Mouse (Mus musculus) bone marrow, adult 2 months (tissue): Measurements from ENCODE around the gene Clcc1. TPM values are rescaled to one million over a fixed set of nuclear protein-coding genes. Genes with fewer than 3 reads are reported as not detected.

ENCODE experiments used
- H3K27ac ChIP-seq: fragments of 200-500 bp; 2 replicates; pipeline ENCODE4 v1.5.1; 2012; ENCODE audit warnings: low read depth, mild to moderate bottlenecking, control low read depth, inconsistent platforms, low read length; ENCODE audit not compliant: control insufficient read depth, poor library complexity, insufficient read depth
- H3K4me1 ChIP-seq: fragments of 200-500 bp; 2 replicates; pipeline ENCODE4 v1.6.1; 2011; ENCODE audit warnings: low read length; ENCODE audit not compliant: control insufficient read depth, insufficient read depth
- H3K4me3 ChIP-seq: fragments of 200-500 bp; replicated peaks from 2 replicates; pipeline ENCODE3; 2011; ENCODE audit warnings: mild to moderate bottlenecking, low read depth, low read length, control low read depth; ENCODE audit not compliant: control insufficient read depth
- CTCF ChIP-seq: fragments of 200-500 bp; IDR thresholded peaks from 2 replicates; pipeline ENCODE4 v1.5.1; 2011; ENCODE audit warnings: low read length, control low read depth; ENCODE audit not compliant: control insufficient read depth, insufficient read depth
- POLR2A ChIP-seq: fragments of 200-500 bp; IDR thresholded peaks from 2 replicates; pipeline ENCODE4 v1.6.1; 2011; ENCODE audit warnings: low read depth, mild to moderate bottlenecking, control low read depth, low read length, borderline replicate concordance; ENCODE audit not compliant: control insufficient read depth
- WGBS: fragments of 180-500 bp; shearing (Covaris S2); methylation state at CpG from one replicate; pipeline ENCODE4 v1.1.7; 2018; 5-methylcytosine and 5-hydroxymethylcytosine counted together
- polyA plus RNA-seq: library from polyadenylated mRNA; stranded (reverse); fragments of >200 nt; gene quantifications from 2 replicates; pipeline ENCODE4 v1.2.4, GENCODE M21; 2011; ENCODE audit warnings: low replicate concordance; ENCODE audit not compliant: missing spikeins, insufficient read depth, insufficient read length

The Clcc1 gene
- polyA plus RNA-seq, 1 experiment: 14.3 TPM

- H3K4me3 ChIP-seq: no peak overlapping the region
- H3K4me1 ChIP-seq: peaks cover 2% of the 10 kb centered on the region; the same call in 1 of the 2 replicates
- TF ChIP-seq CTCF: no peak
- no peak overlapping the region for H3K27ac ChIP-seq
- 82% methylated on average over 4 of the region's 4 CpGs for whole genome bisulfite sequencing
Measured at GRCm38 (mm10) chr3:108714837-108715236, 61.1 kb downstream of the Clcc1 start.

- Histone ChIP-seq H3K27ac (peak overlapping the region; percentile 48; the same call in 1 of the 2 replicates), H3K4me1 (peaks cover 2% of the 10 kb centered on the region; the same call in 1 of the 2 replicates), H3K4me3 (no peak overlapping the region)
- no peak for TF ChIP-seq POLR2A
- no peak for TF ChIP-seq CTCF
- 21% methylated on average over 3 of the region's 3 CpGs for WGBS
Measured at GRCm38 (mm10) chr3:108717896-108718502, 64.3 kb downstream of the Clcc1 start.

- no peak overlapping the region for H3K27ac ChIP-seq
- H3K4me1 ChIP-seq: peaks cover 2% of the 10 kb centered on the region; the same call in 1 of the 2 replicates
- no peak for TF ChIP-seq POLR2A
- no peak for TF ChIP-seq CTCF
- WGBS: 39% methylated on average over 2 of the region's 2 CpGs
- no peak overlapping the region for H3K4me3 ChIP-seq
Measured at GRCm38 (mm10) chr3:108719357-108719756, 65.6 kb downstream of the Clcc1 start.

- Histone ChIP-seq H3K27ac (no peak overlapping the region), H3K4me3 (no peak overlapping the region), H3K4me1 (peaks cover 2% of the 10 kb centered on the region; the same call in 1 of the 2 replicates)
- TF ChIP-seq POLR2A: no peak
- TF ChIP-seq CTCF: no peak
- 57% methylated on average over 3 of the region's 3 CpGs for WGBS
Measured at GRCm38 (mm10) chr3:108719761-108720160, 66.0 kb downstream of the Clcc1 start.

- TF ChIP-seq POLR2A: no peak
- no peak for TF ChIP-seq CTCF
- WGBS: 5% methylated on average over 44 of the region's 44 CpGs
- Histone ChIP-seq H3K27ac (peak overlapping the region; percentile 27; the same call in 1 of the 2 replicates), H3K4me3 (peak overlapping the region; percentile 79), H3K4me1 (peaks cover 2% of the 10 kb centered on the region; the same call in 1 of the 2 replicates)
Measured at GRCm38 (mm10) chr3:108721076-108721991, 67.6 kb downstream of the Clcc1 start.

GRCm38 (mm10) chr3:108722036-108722872 is 68.5 kb downstream of the Clcc1 start, which contains the start of gene Gpsm2:
TSS of gene Gpsm2 (minus strand) at chr3:108722309.
- H3K4me3 ChIP-seq: peak within 1 kb of the TSS; percentile 79
- H3K27ac ChIP-seq: peak within 1 kb of the TSS; percentile 75
- H3K4me1 ChIP-seq: peaks cover 4% of the 10 kb centered on the region
- TF ChIP-seq POLR2A (peak; percentile 80), CTCF (no peak)
- 7% methylated on average over 53 of the region's 53 CpGs for WGBS

- peaks cover 1% of the 10 kb centered on the region for H3K4me1 ChIP-seq
- no peak overlapping the region for H3K27ac ChIP-seq
- WGBS: 63% methylated on average over 7 of the region's 7 CpGs
- no peak for TF ChIP-seq CTCF
- TF ChIP-seq POLR2A: no peak
- H3K4me3 ChIP-seq: no peak overlapping the region
Measured at GRCm38 (mm10) chr3:108726413-108726812, 72.7 kb downstream of the Clcc1 start.
